Comparison of ENCODE assay signal across 16 mouse cellular contexts in the genomic region with DNA sequence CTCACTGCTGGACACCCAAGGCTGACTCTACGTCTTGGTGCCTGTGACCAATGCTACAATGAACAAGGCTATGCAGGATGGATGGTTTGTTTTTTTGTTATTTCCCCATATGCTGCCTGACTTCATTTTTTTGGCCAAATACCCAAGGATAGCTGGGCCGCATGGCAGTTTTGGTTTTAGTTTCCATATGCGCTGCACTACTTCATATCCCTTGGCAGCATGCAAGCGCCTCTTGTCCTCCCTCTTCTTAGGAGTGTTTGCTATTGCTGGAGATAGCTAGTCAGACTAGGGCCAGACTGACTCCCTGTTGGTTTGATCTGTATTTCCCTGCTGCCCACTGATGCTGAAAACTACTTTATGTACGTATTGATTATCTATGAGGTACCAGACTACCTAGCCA.
DNase-seq lines count a peak whose midpoint lies in the region; ATAC-seq lines count a peak whose summit lies in the region.
"Had no signal": no experiment of that assay in that cellular context is flagged by ENCODE, and none has a peak within 500 bp of the region (broad histone marks: within the 10 kb centered on the region; RNA-seq: fewer than 3 reads in every experiment).

No protein-coding gene starts in this region.

- DNase-seq in cerebellum, adult 9-10 months, result peak; percentile 41
- DNase-seq in cerebellum, postnatal 14 days, result no peak
- DNase-seq in frontal cortex, postnatal 36 days (ENCODE audit: low spot score in 2 of 2), result no peak
- DNase-seq in brain, adult 2 months (ENCODE audit: low read depth, low spot score), result peak; percentile 72
- no peak for DNase-seq in layer of hippocampus, postnatal 10 days (ENCODE audit: low spot score in 2 of 2)
- DNase-seq: adrenal gland, adult 8-10 months; adrenal gland, postnatal 25 days; gastrocnemius, adult 2 months; gastrocnemius, postnatal 14 days; heart, adult 11 months; kidney, adult 2 months had no signal

- peak; percentile 78 for ATAC-seq in frontal cortex, adult (ENCODE audit: low TSS enrichment)
- ATAC-seq: activated CD4-positive, CD25-positive, alpha-beta regulatory T cell, adult 4 months; CD4-positive, CD25-positive, alpha-beta regulatory T cell, adult 4 months; forebrain, embryonic 14.5 days; intestine, postnatal 0 days had no signal

Comparison
In these comparisons a context has a peak if more than half of its experiments do, and no peak if none do; other contexts are left out.
1. DNase-seq: peak in cerebellum, adult 9-10 months (single experiment) and brain, adult 2 months (single experiment); none in cerebellum, postnatal 14 days (0 of 2), frontal cortex, postnatal 36 days (0 of 2) and layer of hippocampus, postnatal 10 days (0 of 2).